Mouse (Mus musculus) heart, postnatal 25 days (tissue): Measurements from ENCODE around the gene Tmem14a. TPM values are rescaled to one million over a fixed set of nuclear protein-coding genes. Genes with fewer than 3 reads are reported as not detected.
"Not testable (repeated sequence)": the region's sequence is repeated elsewhere in the genome, so short reads cannot be mapped to it uniquely, and the experiment has no call there.

ENCODE experiments used
- DNase-seq: peaks from one replicate; pipeline ENCODE4 v3.0.0; 2022; ENCODE audit warnings: low spot score
- intact Hi-C: fragments of 180-260 bp; cut with DNase I; formaldehyde crosslinking; loops from one replicate; pipeline ENCODE4 v1.15.1; 2025
- total RNA-seq, 2 experiments: library from RNA; stranded (reverse); gene quantifications; 2 replicates each; pipeline ENCODE4 v1.2.3; 2021

Gene Tmem14a
- 1 to 10 TPM; 1.8 to 2.9 TPM for total RNA-seq

DNA sequence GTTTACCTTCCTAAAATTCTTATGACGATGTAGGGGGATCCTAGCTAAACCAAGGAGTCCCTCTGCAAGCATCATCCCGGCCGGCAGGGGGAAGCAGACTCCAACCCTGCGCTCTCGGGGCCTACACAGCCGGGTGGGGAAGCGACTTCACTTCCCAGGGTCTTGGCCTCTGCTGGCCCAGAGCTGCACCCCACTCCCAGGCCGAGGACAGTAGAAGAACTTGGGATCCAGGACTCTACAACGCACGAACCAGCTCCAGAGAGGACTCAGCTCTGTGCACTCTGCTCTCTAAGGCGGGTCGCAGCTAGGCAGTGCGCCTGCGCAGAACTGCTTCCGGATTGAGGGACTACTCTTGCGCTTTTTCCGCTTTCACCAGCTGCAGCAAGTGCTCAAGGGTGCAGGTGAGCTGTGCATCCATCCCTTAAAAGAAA, at the start of gene Tmem14a:
Gene Tmem14a (plus strand): TSS at position 87 of the 431 bp plus-strand sequence.
- DNase-seq: peak; percentile 73
- intact Hi-C loops: loop anchor here (1.0 to 5.0 kb wide), 5 partner anchors 51 to 1049 kb away; no protein-coding TSS in a partner anchor

DNA sequence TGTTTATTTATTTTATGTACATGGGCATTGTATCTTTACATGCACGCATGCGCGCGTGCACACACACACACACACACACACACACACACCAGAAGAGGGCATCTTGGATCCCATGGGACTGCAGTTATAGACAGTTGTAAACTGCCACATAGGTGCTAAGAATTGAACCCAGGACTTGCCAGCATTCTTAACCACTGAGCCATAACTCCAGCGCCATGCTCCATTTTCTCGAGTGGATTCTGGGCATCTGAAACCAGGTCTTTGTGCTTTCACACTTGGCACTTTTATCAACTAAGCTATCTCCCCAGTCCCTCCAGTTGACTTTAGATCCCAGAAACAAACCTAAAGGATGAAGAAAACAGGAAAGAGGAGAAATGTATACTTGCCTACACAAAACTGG, 33.2 kb upstream of the Tmem14a start:
- intact Hi-C loops: no loop called here
- DNase-seq: no peak

DNA sequence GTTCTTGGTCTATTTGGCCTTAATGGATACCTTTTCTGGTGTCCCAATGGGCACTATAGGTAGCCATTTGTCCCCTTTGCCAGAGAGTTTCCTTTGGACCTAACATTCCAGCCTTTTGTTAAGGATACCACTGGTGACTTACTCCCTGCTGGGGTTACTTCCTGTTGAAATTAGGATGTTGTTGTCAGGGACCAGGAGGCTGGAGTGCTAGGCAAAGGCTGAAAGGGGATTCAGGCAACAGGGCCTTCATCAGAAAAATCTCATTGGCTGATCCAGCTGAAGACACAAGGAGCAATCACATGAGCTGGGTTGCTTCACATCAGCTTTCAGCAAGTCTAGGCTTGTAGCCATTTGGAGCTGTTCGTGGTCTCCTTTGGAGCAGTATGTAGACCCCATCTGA, 12.1 kb upstream of the Tmem14a start:
- intact Hi-C loops: no loop called here
- DNase-seq: no peak

GRCm38 (mm10) chr1:21213537-21213936, 4.8 kb upstream of the Tmem14a start:
- DNase-seq, intact Hi-C loops: not testable (repeated sequence)

GRCm38 (mm10) chr1:21213991-21214692, 4.2 kb upstream of the Tmem14a start:
- DNase-seq, intact Hi-C loops: not testable (repeated sequence)

DNA sequence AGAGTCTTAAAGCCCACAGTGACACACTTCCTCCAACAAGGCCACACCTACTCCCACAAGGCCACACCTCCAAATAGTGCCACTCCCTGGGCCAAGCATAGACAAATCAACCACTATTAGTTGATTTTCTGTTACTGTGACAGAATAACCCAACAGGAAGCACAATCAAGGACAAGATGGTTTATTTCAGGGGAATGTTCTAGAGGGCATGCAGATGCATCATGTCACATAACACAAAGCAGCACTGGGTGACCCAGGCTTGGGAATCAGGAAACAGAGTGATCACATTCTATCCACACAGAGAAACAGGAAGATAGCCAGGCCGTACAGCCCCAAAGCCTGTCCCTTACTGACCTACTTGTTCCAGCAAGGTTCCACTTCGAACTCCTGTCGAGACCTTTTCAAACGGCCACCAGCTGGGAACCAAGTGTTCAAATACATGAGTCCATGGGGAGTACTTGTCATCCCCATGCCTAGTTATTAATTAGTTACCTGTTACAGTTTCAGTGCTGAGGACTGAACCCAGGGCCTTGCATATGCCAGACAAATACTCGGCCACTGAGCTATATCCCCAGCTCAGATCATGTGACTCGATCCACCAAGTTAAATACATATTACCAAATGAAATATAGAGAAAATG, 9.5 kb downstream of the Tmem14a start:
- intact Hi-C loops: no loop called here
- no peak for DNase-seq

GRCm38 (mm10) chr1:21228740-21229722, 10.7 kb downstream of the Tmem14a start:
- intact Hi-C loops, DNase-seq: not testable (repeated sequence)

- intact Hi-C loops: no loop called here
- no peak for DNase-seq
Measured at GRCm38 (mm10) chr1:21230376-21230775, 12.0 kb downstream of the Tmem14a start.

DNA sequence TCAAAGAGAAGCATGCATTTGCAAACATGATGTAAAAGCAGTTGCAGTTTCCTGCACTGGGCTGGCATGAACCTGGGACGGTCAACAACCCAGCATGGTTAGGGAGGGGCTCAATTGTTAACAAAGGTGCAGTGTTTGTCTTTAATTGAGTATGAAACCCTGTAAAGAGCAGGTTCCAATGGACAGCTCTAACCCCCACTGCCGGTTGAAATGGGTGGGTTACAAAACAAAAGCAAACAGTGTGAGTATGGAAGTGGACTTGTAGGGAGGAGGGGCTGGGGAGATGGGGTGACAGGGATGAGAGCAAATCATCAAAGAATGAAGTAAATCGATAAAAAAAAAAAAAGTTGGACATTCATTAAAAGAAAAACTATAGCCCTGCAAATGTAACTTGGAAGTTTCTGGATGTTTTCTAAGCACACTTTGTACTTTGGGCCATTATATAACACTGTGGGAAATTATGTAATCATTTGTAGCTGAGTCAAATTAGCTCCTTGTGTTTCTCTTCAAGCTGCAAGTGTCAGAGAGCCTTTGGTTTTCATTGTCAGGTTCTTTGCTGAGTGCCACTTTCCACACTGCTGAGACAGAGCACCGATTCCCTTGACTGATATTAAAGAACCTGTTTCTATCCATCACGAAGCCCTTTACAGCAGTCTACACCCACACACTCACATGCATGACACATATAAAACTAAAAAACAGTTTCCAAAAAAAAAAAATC, 13.5 kb downstream of the Tmem14a start:
- intact Hi-C loops: no loop called here
- DNase-seq: no peak

DNA sequence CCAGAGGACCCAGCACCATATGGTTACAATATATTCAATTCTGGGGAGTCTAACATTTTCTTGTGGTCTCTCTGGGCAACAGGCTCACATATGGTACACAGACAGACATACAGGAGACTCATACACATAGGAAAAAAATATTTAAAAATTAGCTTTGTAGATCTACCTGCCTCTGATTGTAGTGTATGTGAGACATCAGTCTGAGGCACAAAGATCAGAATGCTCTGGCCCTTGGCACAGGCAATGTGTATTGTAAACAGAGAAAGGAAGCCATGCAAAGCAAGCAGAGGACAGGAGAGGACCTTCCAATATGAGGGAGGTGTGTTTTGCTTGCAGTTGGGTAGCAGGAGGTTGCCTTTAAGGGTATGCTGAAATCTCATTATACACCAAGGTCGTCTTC, 14.1 kb downstream of the Tmem14a start:
- no peak for DNase-seq
- intact Hi-C loops: no loop called here

GRCm38 (mm10) chr1:21235359-21235758, 17.0 kb downstream of the Tmem14a start:
- intact Hi-C loops: no loop called here
- no peak for DNase-seq

- DNase-seq: peak; percentile 4
- intact Hi-C loops: no loop called here
Measured at GRCm38 (mm10) chr1:21239911-21240898, 21.8 kb downstream of the Tmem14a start, which contains the start of gene Gsta3. Gene Gsta3 (plus strand): TSS chr1:21240589.

DNA sequence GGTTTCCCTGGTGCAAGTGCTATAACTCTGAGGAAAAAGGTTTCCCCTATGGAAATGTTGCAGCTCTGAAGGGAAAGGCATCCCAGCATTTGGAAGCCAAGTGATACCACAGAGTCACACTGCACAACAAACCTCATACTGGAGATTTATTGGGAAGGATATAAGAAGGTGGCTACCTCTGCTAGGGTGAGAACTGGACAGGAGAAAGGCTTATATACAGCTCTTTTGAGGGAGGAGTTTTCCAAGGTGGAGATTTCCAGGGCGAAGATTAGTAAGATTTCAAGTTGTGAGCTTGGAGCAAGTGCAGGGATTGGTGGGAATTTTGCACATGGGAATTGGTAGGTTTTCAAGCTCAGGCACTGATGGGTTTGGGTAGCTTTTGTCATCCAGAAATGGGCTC, 22.7 kb downstream of the Tmem14a start:
- no peak for DNase-seq

GRCm38 (mm10) chr1:21244290-21244960, 26.1 kb downstream of the Tmem14a start:
- no peak for DNase-seq
- intact Hi-C loops: no loop called here

More for the DNA sequence above, 22.7 kb downstream of the Tmem14a start:
- intact Hi-C loops: no loop called here

GRCm38 (mm10) chr1:21246136-21246535, 27.8 kb downstream of the Tmem14a start:
- no peak for DNase-seq
- intact Hi-C loops: no loop called here

GRCm38 (mm10) chr1:21247896-21248295, 29.5 kb downstream of the Tmem14a start:
- intact Hi-C loops: no loop called here
- DNase-seq: no peak

DNA sequence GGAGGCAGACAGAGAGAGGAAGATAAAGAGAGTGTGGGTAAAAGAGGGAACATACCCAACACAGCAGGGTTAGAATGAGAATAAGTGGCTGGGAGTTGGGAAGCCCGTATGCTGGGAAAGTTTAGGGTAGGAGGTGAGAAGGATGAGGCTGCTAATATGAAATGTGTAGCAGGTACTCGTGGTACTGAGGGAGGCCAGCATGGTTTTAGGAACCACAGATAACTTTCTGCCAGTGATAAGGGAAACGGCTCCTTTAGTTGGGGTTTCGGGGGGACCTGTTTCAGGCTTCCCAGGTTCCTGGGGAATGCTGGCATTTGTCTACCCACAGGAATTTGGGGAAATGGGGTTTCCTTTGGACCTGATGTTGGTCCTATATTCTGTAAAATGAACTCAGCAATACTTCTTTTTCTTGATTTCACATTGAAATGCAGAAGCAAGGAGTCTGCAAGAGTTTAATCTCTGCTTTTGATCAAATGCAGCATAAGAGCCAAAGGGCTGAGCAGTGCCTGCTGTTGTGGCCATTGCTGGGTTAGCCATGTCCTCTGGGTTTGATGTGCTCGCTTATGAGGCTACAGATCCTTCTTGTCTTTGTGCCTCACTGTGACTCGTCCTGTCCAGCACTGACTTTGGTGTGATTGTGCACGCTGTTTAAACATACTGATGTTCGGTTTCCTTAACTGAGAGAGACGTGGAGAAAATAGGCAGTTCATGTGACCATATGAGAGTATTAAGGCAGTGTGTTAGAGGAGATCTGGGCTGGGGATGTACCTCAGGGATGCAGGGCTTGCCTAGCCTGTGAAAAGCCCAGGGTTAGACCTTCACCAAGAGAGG, 30.4 kb downstream of the Tmem14a start:
- intact Hi-C loops: no loop called here
- DNase-seq: no peak
